Mouse (Mus musculus): ENCODE measurements around the gene Bcl2a1c.
"Not testable (repeated sequence)": the region's sequence is repeated elsewhere in the genome, so short reads cannot be mapped to it uniquely, and the experiment has no call there.

The Bcl2a1c gene

DNA sequence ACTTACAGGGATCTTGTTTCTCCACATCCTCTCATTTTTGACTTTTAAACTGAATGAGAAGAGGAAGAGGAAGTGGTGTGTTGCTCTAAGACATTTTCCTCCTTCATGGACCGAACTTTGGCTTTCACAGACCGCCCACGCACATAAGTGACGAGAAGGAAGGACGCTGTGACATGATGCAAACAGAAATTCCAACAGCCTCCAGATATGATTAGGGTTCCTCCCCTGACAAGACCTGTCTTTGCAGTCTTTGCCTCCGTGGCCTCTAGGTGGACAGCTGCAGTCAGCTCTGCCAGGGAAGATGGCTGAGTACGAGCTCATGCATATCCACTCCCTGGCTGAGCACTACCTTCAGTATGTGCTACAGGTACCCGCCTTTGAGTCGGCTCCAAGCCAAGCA is at the start of gene Bcl2a1c:
Gene Bcl2a1c, plus strand, starts transcription at position 281 of the 400 bp plus-strand sequence.
- in situ Hi-C loops (cut with MboI, MseI), result not testable (repeated sequence)

DNA sequence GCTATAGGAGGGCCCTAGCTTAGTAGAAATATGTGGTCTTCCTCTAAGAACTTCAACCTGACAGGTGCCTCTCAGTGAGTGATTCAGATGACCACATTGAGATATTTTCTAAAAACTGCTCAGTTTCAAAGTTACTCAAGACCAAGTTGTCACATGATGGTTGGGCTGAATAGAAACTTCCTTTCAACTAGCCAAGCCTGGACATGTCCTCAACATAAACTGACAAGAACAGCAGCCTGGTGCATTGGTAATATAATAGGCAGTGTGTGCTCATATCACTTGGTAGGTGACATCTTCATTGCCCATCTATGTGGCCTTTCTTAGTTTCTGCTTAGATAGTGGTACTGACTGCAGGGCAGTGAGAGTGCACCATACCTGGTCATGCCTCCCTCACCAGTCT is 24.0 kb upstream of the Bcl2a1c start:
- in situ Hi-C loops (cut with MboI, MseI), result not testable (repeated sequence)

DNA sequence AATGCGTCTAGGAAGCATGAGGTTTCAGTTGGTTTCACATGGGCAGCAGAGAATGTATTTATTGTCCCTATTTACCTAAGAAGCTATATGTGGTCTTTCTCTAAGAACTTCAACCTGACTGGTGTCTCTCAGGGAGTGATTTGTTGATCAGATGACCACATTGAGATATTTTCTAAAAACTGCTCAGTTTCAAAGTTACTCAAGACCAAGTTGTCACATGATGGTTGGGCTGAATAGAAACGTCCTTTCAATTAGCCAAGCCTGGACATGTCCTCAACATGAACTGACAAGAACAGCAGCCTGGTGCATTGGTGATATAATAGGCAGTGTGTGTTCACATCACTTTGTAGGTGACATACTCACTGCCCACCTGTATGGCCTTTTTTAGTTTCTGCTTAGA is 18.2 kb upstream of the Bcl2a1c start:
- in situ Hi-C loops (cut with MboI, MseI), result not testable (repeated sequence)

DNA sequence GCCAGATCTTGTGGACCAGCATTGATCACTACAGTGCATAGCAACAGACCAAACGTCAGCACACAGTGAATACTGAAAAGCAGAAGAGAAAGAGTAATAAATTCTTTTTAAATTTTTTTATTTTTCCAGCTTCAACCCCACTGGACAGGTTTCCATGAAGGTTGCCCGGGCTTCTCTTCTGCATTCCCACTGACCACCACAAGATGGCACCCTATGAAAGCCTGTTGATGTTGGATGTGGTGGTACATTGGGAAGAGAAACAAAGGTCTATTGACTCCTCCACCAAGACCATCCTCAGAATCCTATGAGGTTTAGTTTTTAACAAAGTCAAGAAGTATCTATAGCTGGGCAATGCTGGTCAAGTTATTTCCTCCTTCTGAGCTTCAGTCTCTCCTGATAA is 11.9 kb upstream of the Bcl2a1c start:
- in situ Hi-C loops (cut with MboI, MseI), result loop anchor here (5.0 kb wide), 1 partner anchor 49 kb away; no protein-coding TSS in a partner anchor

DNA sequence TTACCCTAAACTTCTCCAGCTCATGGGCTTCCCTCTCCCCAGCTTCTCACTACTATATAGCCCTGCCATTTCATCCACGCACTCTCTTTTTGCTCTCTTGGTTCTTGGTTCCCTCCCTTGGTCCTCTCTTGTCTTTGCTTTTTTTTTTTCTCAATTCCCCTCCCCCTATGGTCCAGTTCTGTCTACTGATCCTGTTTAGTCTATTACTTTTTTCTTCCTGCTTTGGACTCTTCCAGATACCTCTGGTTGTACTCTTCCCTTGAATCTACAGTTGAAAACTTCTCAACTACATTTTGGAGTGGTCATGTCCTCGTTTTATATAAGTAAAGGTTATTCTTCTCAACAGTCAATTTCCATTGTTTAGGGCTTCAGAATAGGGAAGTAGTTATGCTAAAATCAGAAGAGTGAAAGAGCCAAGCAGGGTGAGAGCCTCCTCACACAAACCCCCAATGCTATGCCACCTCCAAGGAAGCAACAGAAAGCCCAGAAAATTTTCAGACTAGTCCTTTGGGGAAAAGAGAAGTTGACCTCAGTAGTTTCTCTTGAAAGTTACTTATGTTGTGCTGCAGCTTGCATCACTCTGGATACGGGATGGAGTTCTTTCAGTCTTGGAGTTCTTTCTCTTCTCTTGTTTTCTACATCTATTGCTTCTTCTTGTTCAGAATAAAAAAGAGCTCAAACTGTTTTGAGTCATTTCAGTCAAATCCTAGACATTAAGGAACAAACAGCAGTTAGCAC is 3.8 kb upstream of the Bcl2a1c start:
- in situ Hi-C loops (cut with MboI, MseI), result no loop called here

DNA sequence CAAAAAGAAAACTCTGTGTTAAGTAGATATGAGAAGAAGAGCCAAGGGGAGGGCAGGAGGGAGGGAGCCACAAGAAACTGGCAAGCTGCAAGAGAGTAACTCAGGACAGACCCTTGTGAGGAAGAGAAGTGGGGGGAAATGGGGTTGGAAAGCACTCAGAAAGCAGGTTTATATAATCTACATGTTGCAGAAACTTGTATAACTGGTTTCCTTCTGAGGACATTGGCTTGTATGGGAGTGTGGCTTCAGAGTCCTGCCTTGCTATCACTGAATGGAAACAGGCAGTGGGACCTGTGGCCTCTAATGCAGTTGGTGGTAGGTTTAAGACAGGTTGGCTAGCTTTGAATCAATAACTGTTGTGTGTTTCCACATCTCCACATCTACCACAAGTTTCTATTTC is 1.6 kb upstream of the Bcl2a1c start:
- in situ Hi-C loops (cut with MboI, MseI), result not testable (repeated sequence)

DNA sequence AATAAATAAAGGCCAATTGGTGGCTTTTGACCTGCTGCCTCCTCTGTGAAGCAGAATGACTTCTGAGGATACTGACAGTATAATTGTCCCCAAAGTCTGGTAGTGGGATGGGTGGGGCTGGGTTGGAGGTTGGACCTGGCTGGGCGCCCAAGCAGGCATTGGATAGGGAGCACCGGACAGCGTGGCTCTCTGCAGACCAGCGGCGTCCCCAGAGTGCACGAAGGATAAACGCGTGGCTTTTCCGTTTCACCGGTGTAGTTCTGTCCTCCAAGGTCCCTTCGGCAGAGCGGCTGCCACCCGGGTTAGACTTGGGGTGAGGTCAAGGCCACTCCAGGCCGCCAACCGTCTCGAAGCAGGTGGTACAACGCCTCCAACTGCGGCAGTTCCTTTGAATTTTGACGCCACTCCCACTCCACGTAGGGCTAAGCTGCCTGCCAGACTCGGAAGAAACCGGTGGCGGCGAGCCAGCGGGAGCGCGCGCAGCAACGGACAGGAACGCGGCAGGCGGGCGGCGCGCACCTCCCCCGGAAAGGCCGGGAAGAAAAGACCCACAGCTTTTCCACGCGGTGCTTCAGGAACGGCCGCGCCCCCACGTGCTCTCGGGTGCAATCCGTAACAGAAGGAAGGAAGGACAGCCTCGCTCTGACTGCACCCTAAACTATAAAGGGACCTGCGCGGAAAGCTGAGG is 38.0 kb downstream of the Bcl2a1c start:
- in situ Hi-C loops (cut with MboI, MseI), result loop anchor here (5.0 kb wide), 1 partner anchor 51 kb away; no protein-coding TSS in a partner anchor

DNA sequence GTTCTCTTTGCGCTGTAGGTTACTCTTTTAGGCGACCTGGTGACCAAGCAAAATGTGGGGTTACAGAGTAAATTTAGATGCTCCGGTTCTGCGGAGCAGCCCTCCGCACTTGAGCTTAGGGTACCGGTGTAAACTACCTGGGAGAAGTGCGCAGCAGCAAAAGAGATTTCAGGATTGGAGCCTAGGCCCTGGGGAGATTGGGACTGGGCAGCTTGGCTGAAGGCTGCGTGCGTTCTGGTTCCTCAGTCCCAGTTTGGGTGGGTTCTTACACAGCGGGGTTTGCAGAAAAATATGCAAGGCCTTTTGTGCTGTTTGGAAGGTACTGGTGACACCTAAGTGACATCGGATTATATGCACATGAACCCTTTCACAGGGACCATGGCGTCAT is 38.5 kb downstream of the Bcl2a1c start:
- in situ Hi-C loops (cut with MboI, MseI), result loop anchor here (5.0 kb wide), 1 partner anchor 51 kb away; no protein-coding TSS in a partner anchor

DNA sequence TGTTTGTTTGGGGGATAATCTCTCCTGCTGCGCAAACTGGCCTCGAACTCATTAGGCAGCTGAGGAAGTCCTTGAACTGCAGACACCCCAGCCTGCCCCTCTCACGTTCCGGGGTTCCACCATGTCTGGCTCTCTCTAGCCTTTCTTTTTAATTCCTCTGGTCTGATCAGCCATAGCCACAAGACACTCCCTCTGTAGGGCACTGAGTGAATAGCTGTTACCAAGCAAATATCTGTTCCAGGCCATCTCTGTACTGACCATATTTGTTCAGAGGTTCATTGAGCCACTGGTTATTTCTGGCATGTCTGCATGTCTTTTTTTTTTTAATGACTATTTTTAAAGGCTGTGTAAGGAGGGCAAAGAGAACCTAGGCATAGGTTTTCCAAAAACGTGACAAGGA is 39.5 kb downstream of the Bcl2a1c start:
- in situ Hi-C loops (cut with MboI, MseI), result loop anchor here (5.0 kb wide), 1 partner anchor 52 kb away; no protein-coding TSS in a partner anchor

DNA sequence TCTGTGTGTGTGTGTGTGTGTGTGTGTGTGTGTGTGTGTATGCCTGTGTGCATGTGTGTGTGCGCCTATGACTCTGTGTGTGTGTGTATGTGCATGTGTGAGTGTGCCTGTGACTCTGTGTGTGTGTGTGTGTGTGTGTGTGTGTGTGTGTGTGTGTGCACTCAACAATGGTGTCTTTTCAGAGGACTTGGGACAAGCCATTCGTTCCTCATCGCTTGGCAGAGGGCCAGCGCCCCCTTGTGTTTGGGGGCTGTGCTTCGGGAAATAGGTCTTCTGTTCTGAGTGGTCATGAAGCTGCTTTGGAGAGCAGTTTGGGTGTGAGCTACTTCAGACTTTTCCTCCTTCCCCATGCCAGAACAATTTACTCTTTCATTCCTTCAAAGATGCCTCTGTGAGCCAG is 41.8 kb downstream of the Bcl2a1c start:
- in situ Hi-C loops (cut with MboI, MseI), result not testable (repeated sequence)

DNA sequence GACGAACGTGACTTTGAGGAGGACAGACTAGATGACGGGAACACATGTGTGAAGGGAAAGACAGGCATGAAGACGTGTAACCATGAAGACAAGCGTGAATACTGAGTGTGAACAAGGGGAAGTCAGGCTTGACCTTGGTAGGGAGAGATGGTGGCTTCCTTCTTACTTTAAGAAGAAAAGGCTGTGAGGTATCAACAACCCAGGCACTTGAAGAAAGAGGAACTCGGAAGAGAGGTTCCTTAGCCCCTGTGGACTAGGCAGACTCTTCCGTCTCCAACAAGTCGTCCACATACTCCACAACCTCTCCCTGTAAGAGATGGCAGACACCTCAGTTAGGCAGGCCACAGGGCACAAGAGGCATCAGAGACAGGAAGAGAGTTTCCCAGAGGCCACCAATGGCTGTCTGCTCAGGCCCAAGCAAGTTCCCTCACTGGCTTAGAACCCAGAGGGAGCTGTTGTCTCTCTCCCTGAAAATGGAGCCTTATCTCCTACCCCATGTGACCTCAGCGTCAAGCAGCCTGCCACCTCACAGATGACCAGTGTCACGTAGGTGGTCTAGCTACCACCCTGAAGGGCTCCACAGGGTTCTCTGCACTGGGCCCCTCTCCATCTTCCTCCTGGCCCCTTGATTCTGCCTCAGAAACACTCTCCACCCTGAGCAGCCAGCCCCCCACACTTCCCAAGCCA is 45.5 kb downstream of the Bcl2a1c start:
- in situ Hi-C loops (cut with MboI, MseI), result no loop called here

DNA sequence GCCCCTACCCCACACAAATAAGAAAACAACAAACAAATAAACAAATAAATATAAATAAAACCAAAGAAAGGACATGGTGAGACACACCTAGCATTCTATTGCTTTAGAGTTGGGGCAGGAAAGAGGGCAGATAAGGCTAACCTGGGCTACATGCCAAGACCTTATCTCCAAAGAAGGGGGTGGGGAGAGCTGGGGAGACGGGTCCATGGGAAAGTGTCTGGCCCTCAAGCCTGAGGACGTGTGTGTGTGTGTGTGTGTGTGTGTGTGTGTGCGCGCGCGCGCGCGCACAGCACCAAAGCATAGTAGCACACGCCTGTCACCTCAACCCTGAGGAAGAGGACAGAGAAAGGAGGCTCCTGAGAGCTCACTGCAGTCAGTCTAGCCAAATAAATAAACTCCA is 47.2 kb downstream of the Bcl2a1c start:
- in situ Hi-C loops (cut with MboI, MseI), result no loop called here

DNA sequence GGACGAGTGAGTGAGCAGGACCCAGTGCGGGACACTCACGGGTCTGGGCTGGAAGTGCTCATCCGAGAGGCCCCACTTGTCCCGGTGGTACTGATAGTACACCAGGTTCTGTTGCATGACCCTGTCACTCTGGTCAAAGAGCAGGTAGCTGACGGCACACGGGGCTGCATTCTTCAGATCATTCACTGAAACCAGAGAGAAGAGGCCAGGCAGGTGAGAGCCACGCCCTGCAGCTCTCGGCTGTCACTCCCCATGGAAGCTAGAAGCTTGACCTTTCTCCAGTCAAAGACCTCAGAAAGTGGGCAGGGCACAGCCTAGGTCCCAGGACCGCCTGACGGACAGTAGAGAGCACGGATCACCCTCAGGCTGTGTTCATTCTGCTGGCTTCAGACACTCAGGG is 49.9 kb downstream of the Bcl2a1c start:
- in situ Hi-C loops (cut with MboI, MseI), result no loop called here

All from T-helper 1 cell (primary cell).